Mouse (Mus musculus): ENCODE measurements around the gene Ppfia1.

Ppfia1 gene

GRCm38 (mm10) chr7:144549904-144550566 is 3.5 kb downstream of the Ppfia1 start:
- DNase-seq = no peak

DNA sequence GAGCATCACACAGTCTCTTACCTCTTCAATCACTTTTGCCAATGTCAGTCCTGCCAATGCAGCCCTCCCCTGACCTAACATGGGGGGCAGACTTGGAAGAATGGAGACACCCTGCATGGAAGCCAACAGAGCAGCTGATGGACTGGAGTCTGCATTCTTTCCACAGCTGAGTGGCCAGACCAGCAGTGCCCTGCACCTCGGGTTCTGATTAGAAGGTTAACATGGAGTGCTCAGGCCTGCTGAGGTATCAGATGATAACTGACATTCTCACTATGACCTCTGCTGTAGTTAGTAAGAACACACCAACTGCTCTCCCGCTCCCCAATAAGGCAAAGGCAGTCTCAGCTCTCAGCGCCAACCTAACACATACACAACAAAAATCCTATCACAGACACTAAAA is 8.3 kb downstream of the Ppfia1 start:
- no peak for DNase-seq

DNA sequence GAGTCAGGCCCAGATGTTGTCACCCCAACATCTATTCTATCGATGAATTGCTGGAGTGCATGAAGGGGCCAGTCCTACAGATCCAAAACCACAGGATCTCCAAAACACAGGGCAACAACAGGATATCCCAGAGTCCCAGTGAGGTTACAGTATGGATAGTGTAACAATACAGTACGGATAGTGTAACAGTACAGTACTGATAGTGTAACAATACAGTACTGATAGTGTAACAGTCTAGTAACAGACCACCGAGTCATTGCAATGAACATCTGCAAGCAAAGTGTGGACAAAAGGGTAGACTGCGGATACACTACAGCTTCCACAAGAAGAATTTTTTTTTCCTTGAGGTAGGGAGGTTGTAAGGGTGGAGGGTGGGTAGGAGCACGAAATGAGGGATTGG is 12.2 kb downstream of the Ppfia1 start:
- DNase-seq = no peak

GRCm38 (mm10) chr7:144539146-144539545 is 14.4 kb downstream of the Ppfia1 start:
- DNase-seq = no peak

GRCm38 (mm10) chr7:144538030-144538644 is 15.4 kb downstream of the Ppfia1 start:
- DNase-seq = no peak

GRCm38 (mm10) chr7:144536367-144536766 is 17.2 kb downstream of the Ppfia1 start:
- no peak for DNase-seq

- no peak for DNase-seq
Observed at GRCm38 (mm10) chr7:144534773-144535172, 18.8 kb downstream of the Ppfia1 start.

GRCm38 (mm10) chr7:144531585-144532378 is 21.7 kb downstream of the Ppfia1 start:
- no peak for DNase-seq

DNA sequence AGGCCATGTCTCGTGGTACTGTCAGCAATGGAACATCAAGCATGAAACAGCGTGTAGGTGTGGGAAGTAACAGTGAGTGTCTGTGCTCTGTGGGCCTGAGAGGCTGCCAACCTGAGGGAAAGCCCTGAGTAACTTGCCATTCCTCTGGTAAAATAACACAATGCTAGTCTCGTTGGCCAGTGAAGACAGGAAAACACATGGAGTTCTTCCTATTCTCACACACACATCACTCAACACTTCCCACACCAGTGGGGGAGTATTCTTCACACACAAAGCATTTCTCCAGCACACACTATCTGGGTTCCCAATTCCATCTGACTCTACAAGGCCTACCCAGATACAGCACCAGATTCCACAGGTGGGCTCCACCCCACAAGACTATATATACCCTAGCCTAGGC is 23.7 kb downstream of the Ppfia1 start:
- DNase-seq = peak; percentile 66

- no peak for DNase-seq
Observed at GRCm38 (mm10) chr7:144527723-144528221, 25.8 kb downstream of the Ppfia1 start.

DNA sequence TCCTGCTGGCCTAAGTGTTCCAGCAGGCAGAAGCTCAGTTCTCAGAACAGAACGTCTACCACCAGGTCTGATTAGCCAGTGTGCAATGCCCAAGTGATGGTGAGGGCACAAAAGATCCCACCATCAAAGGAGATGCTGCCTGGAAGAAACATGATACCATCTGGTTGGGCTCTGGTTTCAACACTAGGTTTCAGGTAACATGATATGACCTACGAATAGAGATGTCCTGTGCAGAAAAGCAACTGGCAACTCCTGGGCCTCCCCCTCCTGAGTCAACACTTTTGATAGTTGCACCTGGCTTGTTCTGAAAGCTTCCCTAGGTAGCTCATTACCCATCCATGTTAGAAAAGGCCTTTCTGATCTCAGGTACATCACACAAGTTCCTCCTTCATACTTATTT is 26.9 kb downstream of the Ppfia1 start:
- no peak for DNase-seq

DNA sequence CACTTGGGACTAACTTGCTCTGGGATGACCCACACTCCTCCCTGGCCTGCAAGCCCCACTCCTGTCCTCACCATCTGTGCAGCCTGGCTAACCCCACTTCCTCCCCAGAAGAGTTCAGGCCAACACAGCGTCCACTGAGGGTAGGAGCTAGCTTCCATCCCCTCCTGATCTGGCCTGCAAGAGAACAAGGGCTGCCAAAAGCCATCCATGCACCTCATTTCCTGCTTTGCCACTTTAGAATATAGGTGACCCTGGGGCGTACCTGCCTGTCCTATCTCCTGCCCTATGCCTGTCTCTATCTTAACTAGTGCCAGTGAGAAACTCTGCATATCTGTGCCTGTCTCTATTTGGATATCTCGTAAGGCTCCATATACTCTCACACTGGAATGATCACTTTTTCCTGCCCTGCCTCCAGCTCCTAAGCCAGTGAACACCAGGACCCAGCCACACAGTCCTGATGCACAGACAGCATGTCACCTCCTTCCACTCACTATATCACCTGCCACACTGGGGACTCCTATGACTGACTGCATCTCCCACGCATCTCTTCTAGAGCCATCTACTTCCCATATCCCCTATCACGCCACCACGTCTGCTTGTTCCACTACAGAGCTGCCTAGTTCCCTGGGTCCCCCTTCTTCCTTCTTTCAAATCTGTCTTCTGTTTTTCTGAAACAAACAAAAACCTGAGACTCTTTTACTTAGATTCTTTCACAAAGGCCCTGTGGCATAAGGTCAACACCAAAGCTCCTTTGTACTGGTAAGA is 28.9 kb downstream of the Ppfia1 start:
- no peak for DNase-seq

GRCm38 (mm10) chr7:144523415-144523814 is 30.1 kb downstream of the Ppfia1 start:
- no peak for DNase-seq

GRCm38 (mm10) chr7:144521927-144522326 is 31.6 kb downstream of the Ppfia1 start:
- DNase-seq = no peak

DNA sequence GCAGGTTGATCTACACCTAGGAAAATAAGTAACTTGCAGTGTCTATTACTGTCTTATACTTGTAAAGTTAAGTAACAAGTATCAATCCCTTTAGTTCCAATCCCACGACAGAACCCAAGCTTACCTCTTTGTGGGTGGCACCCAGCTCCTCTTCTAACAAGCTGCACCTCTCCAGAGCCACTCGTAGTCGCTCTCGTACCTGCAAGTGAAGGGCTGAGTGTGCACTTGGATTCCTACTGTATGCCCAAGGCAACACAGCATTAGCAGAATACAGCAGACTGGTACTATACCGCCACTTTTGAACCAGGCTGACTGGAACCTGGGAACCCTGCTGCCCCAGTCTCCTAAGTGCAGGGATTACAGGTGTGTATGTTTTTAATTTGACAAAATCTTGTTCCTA is 33.7 kb downstream of the Ppfia1 start:
- DNase-seq = no peak

GRCm38 (mm10) chr7:144516711-144517110 is 36.8 kb downstream of the Ppfia1 start:
- no peak for DNase-seq

DNA sequence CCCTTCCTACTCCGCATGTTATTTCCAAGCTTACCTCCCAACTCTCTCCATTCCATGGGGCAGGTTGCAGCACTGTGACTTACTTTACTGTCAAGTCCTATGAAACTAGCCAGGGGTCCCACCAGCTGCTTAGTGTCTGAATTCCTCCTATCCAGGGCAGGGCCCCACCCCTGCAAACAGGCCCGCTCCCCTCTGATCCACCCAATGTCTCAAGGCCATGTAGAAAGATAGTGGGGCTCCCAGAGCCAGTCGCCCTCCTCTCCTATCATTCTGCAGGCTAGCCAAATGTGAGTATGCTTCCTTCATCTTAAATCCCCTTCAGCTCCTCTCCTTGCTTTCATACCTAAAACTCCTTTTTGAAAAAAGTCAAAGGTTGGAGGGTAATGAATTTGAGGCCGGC is 44.4 kb downstream of the Ppfia1 start:
- DNase-seq = no peak

DNA sequence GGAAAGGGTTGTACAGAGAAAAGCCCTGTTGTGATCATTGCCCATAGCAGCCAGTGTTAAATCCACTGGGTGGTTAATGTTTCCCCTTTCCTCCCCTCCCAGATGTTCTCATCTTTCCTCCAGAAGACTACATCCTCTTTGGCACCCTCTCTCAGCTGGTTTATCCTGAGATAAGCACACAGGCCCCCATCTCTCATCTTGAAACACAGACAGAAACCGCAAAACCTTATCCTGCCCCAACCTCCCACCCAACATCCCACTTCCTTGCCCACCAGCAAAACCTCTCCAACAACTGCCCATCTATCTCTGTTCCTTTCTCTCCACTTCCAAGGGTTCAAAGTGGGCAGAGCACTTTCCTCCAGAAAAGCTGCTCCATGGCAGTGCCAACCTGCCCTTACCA is 46.7 kb downstream of the Ppfia1 start:
- DNase-seq = no peak

DNA sequence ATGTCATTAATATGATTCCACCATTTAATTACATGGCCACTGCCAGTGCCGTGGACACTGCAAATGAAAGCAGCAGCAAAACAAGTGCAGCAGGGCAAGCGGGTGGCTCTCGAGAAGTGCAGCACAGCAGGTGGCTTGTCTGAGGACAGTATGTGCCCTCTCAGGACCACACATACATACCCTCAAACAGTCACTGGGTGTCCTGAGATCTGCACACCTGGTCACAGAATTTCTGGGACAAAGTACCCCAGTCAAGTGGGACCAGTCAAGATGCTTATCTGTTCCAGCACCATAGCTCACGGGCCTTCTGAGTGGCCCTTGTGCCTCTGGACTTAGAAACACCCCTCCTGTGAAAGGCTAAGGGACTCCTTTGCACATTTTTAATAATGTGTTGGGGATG is 49.6 kb downstream of the Ppfia1 start:
- no peak for DNase-seq

DNA sequence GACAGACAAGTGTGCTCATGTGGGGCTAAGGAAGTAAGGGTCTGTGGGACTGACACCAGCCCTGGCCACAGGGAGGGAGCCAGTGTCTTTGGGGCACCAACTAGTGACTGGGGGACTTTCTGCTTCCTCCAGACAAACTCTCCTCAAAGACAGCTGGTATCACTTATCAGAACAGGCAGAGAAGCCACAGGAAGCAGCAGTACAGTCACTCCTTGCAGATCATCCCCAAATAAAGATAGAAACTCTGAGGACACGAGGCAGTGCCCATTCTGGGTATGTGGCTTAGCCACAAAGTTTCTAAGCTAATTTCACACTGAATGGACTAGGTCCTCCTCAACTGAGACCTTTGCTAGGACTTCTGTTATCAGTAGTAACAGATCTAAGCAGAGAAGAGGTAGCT is 60.6 kb downstream of the Ppfia1 start:
- no peak for DNase-seq

- no peak for DNase-seq
Observed at GRCm38 (mm10) chr7:144490201-144490873, 63.2 kb downstream of the Ppfia1 start.

DNA sequence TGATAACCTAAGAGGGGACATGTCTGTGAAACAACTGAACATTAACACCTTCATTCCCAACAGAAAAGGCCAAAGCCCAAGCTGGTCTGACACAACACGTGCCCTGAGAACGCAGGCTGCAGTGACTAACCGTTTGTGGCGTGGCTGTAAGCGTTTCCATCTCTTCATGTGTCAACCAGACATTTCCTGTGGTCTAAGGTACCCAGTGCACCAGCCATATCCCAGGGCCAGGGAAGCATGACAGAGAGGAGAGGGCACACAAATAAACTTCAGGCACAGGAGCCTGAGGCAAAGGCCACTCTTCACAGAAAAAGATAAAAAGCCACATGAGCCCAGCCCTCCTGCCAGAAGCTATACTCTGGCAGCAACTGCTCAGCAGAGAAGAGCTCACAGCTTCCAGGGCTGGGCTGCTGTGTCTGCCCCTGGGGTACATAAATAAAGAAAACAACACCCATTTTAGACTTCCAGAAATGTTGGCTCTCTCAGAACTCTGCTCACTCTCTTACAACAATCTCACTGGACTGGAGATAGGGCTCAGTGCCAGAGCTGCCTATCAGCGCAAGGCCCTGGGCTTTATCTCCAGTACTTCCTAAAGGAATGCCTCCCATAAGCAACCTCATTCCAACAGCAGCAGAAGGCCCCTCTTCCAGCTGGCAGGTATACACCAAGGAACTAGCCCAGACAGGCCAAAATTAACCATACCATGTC is 64.3 kb downstream of the Ppfia1 start:
- DNase-seq = no peak
